Mouse (Mus musculus): ENCODE measurements around the gene Cd22.

DNA sequence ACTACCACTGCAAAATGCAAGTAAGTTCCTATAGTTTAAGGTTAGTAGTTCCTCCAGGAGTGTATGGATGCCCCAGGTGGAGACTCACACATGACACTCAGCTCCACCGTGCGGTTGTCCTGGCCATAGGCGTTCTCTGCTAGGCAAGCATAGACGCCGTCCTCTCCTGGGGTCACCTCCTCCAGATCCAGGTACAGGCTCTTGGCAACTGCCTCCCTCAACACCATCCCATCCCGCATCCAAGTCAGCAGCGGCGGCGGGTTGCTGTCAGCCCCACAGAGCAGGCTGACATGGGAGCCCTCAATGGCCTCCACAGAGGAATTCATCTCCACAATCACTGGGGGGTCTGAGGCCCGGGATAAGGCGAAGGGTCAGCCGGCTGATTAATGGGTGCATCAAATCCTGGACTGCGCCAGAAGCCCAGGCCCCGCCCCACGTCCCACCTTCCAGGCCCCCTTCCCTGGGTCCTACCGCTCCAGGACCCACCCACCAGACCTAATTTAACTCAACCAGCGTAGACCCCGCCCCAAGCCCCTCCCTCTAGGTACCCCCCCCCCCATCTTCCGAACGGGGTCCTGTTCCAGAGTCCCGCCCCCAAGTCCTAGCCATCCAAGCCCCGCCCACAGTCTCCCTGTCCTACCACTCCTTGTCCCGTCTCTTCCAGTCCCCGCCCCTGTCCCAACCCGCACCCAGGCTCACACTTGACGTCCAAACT is 28.3 kb upstream of the Cd22 start:
- no peak for TF ChIP-seq CTCF (IDR thresholded peaks at IDR 0.05; ENCODE audit: low read depth, low read length)
- no peak for TF ChIP-seq POLR2A (IDR thresholded peaks at IDR 0.05; ENCODE audit: extremely low read depth, insufficient read depth, low read length)

Measured in liver, adult 2 months (tissue).